Mouse (Mus musculus): ENCODE results near the gene Smg6.
A peak's percentile ranks its signal among the peaks of the same experiment; 100 is the strongest.
"Not testable (repeated sequence)": the region's sequence is repeated elsewhere in the genome, so short reads cannot be mapped to it uniquely, and the experiment has no call there.

Smg6 gene

GRCm38 (mm10) chr11:74994856-74995255 is 69.2 kb downstream of the Smg6 start:
- DNase-seq (ENCODE audit: low read depth): no peak

- no peak for DNase-seq (ENCODE audit: low read depth)
These were observed 70.9 kb downstream of the Smg6 start for GRCm38 (mm10) chr11:74996482-74996881.

DNA sequence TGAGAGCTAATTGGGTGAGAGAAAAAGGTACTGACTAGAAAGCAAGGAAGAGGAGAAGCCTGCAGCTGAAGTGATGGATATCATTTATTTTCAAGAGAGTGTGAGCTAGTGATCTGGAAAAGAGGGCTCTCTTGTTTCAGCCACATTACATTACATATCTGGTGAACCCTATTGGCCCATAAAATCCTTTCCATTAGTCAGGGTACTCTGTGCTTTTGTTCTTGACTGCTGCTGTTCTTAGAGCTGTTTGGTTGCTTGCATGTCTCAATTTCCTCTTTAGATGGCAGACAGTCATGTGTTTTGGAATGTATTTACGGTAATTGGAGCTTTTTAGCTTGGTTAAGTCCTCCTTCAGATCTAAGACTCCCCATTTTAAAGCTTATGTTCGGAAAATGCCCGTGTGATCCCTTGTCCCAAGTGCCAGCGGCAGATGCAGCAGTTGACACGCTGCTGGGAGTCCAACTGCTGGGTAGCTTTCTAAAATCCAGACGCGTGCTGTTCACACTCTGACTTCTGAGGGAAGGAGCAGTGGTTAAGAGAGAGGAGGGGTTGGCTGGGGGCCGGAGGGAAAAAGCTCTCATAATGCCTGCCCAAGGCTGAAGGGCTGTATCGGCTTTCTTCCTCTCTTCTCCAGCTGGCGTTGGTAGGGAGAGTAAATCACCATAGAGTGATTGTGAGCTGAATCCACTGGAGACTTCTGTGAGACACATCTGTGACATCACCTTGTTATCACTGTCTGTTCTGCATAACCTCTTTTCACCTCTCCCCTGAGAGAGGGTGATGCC is 75.4 kb downstream of the Smg6 start:
- no peak for DNase-seq (ENCODE audit: low read depth)

DNA sequence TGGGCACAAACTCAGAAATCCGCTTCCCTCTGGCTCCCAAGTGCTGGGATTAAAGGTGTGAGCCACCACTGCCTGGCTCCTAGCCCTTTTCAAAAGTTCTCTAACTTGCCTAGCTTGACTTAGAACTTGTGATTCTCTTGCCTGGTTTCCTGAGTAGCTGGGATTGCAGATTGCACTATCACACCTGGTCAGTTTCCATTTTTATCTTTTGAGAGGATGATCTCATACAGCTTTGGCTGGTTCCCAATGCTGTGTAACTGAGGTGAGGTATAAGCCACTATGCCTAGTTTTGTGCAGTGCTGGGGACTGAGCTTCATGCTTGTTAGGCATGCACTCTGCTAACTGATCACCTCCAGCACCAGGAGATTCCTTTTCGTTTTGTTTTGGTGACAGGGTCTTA is 82.6 kb downstream of the Smg6 start:
- DNase-seq (ENCODE audit: low read depth): no peak

DNA sequence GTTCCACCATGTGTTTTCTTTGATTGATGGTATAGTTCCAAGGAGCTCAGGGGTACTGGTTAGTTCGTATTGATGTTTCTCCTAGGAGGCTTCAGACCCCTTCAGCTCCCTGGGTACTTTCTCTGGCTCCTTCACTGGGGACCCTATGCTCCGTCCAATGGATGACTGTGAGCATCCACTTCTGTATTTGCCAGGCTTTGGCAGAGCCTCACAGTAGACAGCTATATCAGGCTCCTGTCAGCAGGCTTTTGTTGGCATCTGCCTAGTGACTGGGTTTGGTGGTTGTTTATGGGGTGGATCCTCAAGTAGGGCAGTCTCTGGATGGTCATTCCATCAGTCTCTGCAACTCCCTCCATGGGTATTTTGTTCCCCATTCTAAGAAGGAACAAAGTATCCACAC is 83.9 kb downstream of the Smg6 start:
- DNase-seq (ENCODE audit: low read depth): not testable (repeated sequence)

- peak; percentile 29 for DNase-seq (ENCODE audit: low read depth)
These were observed 87.5 kb downstream of the Smg6 start for GRCm38 (mm10) chr11:75012997-75013694.

- DNase-seq (ENCODE audit: low read depth): no peak
These were observed 88.4 kb downstream of the Smg6 start for GRCm38 (mm10) chr11:75013764-75014695.

GRCm38 (mm10) chr11:75014816-75015215 is 89.2 kb downstream of the Smg6 start:
- no peak for DNase-seq (ENCODE audit: low read depth)

DNA sequence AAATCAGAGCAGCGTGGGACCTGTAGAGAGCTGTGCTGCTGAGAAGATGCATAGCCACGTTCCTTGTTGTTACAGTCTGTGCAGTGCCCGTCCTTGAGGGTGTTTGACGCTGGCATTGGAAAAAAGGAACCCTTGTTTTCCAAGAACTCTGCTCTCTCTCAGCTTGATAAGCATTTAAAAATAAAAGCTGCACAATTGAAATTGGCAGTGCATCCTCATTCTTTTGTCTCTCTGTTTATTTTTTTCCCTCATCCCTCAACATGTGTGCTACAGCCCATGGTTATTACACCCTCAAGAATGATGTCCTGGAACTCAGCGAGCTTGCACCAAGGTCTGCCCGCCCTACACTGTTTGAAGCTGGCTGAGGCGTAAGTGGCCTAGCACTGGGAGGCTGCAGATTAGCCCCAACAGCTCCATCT is 89.8 kb downstream of the Smg6 start:
- DNase-seq (ENCODE audit: low read depth): no peak

GRCm38 (mm10) chr11:75016309-75016860 is 90.8 kb downstream of the Smg6 start:
- DNase-seq (ENCODE audit: low read depth): no peak

DNA sequence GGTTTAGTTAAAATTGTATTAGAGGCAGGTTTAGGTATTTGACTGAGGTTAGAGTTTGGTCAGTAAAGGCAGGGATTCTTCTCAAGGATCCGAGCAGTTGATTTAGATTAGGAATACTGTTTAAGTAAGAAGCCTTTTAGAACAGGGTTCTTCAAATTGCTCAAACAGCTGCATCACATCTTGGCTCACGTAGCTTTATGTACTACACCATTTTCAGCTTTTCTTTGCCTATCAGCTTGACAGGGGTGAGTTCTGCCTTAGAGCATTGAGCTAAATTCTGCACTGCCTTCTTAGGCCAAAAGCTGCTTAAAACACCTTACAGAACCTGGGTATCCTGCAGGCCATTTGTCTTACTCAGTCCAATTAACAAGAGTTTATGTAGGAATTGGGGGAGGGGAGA is 92.2 kb downstream of the Smg6 start:
- DNase-seq (ENCODE audit: low read depth): no peak

DNA sequence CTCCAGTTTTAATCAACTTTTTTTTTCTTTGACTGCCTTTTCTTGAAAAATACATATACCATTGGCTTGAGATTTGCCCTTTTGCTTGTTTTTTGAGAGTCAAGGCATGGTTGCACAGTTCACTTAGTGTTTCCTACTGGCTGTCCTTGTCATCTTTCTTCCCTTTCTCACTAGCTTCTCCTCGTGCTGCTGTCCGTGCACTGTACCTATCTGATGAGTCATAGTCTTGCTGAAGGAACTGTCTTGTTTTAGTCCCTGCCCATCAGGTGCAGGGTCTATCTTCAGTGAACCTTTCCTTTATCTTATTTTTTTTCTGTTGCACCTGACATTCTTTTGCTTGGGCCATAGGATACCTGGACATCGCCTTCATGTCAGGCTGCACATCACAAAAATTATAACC is 101.4 kb downstream of the Smg6 start:
- DNase-seq (ENCODE audit: low read depth): no peak

GRCm38 (mm10) chr11:75027616-75028015 is 102.0 kb downstream of the Smg6 start:
- no peak for DNase-seq (ENCODE audit: low read depth)

GRCm38 (mm10) chr11:75031251-75031650 is 105.6 kb downstream of the Smg6 start:
- no peak for DNase-seq (ENCODE audit: low read depth)

DNA sequence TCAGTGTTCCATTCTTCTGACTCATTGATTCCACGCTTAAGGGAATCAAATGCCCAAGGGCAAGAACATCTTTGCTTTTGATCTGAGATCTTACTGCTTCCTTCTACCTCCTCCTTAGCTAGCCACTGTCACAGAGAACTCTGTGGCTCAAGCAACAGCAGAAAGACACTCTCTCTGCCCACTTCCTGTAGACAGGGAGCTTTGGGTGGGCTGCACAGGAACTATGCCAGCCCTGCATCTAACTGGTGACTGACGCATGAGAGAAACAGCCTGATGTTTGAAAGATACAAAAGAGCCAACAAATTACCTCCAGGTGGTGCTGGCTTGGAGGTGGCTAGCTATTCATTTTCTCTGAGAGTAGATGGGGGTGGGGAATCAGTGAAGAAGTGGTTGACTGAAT is 107.3 kb downstream of the Smg6 start:
- DNase-seq (ENCODE audit: low read depth): no peak

GRCm38 (mm10) chr11:75033581-75034067 is 108.0 kb downstream of the Smg6 start:
- DNase-seq (ENCODE audit: low read depth): no peak

DNA sequence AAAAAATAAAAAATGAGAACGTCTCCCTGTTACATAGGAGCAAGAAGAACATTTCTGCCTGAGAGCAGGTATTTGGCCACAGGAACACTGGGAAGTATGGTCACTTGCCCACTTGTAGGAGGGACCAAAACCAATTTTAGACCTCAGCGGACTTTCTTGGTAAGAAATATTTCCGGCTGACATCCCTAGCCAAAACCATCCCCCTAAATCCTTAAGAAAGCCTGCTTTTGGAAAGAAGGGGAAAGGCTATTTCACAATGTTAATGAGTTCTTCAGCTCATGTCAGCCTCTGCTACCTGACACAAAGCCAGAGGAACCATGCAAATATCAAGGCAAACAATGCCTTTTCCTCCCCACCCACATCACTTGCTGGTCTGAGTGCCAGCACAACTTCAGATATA is 108.5 kb downstream of the Smg6 start:
- DNase-seq (ENCODE audit: low read depth): no peak

DNA sequence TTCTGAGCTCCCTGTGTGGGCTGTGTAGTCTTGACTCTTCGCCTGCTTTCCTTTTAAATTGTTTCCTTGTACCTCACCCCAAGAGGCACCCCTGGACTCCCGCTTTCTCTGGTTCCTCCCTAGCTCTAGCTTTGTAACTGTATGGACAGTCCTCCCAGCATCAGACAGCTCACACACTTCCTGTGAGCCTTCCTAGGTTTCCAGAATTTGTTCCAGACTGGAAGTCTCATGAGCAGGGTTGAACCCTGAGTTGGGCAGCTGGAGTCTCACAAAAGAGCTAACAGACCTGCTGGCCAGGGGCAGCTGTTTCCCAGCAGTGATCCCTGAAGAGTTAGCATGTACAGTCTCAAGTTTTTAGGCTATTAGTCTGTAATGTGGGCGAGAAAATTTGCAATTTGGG is 118.7 kb downstream of the Smg6 start:
- DNase-seq (ENCODE audit: low read depth): no peak

- DNase-seq (ENCODE audit: low read depth): no peak
These were observed 120.2 kb downstream of the Smg6 start for GRCm38 (mm10) chr11:75045822-75046221.

DNA sequence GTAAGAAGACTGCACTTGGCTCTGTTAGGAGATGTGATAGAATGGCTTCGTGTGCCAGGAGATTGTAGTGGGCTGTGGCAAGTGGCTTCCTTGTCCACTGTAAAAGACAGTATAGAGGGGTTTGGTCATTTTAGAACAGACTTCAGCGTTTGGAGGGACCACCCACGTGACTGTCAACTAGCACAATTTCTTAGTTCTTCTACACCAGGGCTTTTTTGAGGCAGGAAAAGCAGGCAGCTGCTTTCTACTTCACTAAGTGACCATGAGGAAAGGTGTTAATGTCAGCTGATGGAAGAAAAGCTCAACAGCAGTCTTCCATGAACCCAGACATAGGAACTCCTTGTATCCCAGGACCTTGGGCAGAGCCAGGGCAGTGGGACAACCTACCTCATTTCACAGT is 121.0 kb downstream of the Smg6 start:
- no peak for DNase-seq (ENCODE audit: low read depth)

- DNase-seq (ENCODE audit: low read depth): no peak
These were observed 121.4 kb downstream of the Smg6 start for GRCm38 (mm10) chr11:75047066-75047465.

All from c-Kit-positive CD71-negative TER-119-negative erythroid progenitor cells, embryonic 14.5 days (primary cell).